Mouse (Mus musculus) gastrocnemius, postnatal 14 days (tissue): ENCODE data around the gene AW822073. TPM values are rescaled to one million over a fixed set of nuclear protein-coding genes. Genes with fewer than 3 reads are reported as not detected.
"Not testable (repeated sequence)": the region's sequence is repeated elsewhere in the genome, so short reads cannot be mapped to it uniquely, and the experiment has no call there.

Source experiments
- DNase-seq: peaks from one replicate; pipeline ENCODE4 v3.0.0; 2021; ENCODE audit warnings: mixed read lengths
- intact Hi-C: fragments of 180-260 bp; cut with DNase I; formaldehyde crosslinking; loops from one replicate; pipeline ENCODE4 v1.15.1; 2025; ENCODE audit warnings: low total_unique reads
- long read RNA-seq, 2 experiments: library from polyadenylated mRNA; stranded (forward); transcript quantifications; one replicate each; pipeline ENCODE4 v2.0.0; 2021
- total RNA-seq, 2 experiments: library from RNA; stranded (reverse); gene quantifications; 2 replicates each; pipeline ENCODE4 v1.2.3; 2021

AW822073 gene
- not detected for total RNA-seq
- long read RNA-seq, experiment 1: 0 reads
- long read RNA-seq, experiment 2: 0 reads

- DNase-seq: peak; percentile 57
- intact Hi-C loops: not testable (repeated sequence)
These were observed at the start of gene AW822073 for GRCm38 (mm10) chr10:58224827-58225785. Gene AW822073, minus strand, starts transcription at chr10:58224930.

- intact Hi-C loops: no loop called here
These were observed 33.7 kb upstream of the AW822073 start for GRCm38 (mm10) chr10:58258466-58258865.

GRCm38 (mm10) chr10:58255954-58256353 is 31.2 kb upstream of the AW822073 start:
- no peak for DNase-seq
- intact Hi-C loops: no loop called here

More at GRCm38 (mm10) chr10:58258466-58258865, 33.7 kb upstream of the AW822073 start:
- no peak for DNase-seq

GRCm38 (mm10) chr10:58255213-58255892 is 30.6 kb upstream of the AW822073 start, which contains the start of gene Gcc2:
Gene Gcc2, plus strand, starts transcription at chr10:58255497.
- intact Hi-C loops: no loop called here
- DNase-seq: peak; percentile 94

- no peak for DNase-seq
- intact Hi-C loops: no loop called here
These were observed 30.0 kb upstream of the AW822073 start for GRCm38 (mm10) chr10:58254635-58255175.

GRCm38 (mm10) chr10:58249535-58249934 is 24.8 kb upstream of the AW822073 start:
- intact Hi-C loops: no loop called here
- no peak for DNase-seq

- peak; percentile 55 for DNase-seq
- intact Hi-C loops: not testable (repeated sequence)
These were observed 14.4 kb upstream of the AW822073 start for GRCm38 (mm10) chr10:58238984-58239740.

GRCm38 (mm10) chr10:58236613-58237012 is 11.9 kb upstream of the AW822073 start, which contains the start of gene Gm4981:
Gene Gm4981, minus strand, starts transcription at chr10:58236701.
- intact Hi-C loops: no loop called here
- DNase-seq: no peak

- DNase-seq: not testable (repeated sequence)
- intact Hi-C loops: loop anchor here (5.0 kb wide), 1 partner anchor 793 kb away; no protein-coding TSS in a partner anchor
These were observed 10.3 kb upstream of the AW822073 start for GRCm38 (mm10) chr10:58234985-58235384.

GRCm38 (mm10) chr10:58233740-58234121 is 9.0 kb upstream of the AW822073 start:
- DNase-seq: not testable (repeated sequence)
- intact Hi-C loops: loop anchor here (5.0 kb wide), 1 partner anchor 791 kb away; no protein-coding TSS in a partner anchor

GRCm38 (mm10) chr10:58233054-58233739 is 8.5 kb upstream of the AW822073 start:
- intact Hi-C loops: loop anchor here (5.0 kb wide), 1 partner anchor 791 kb away; no protein-coding TSS in a partner anchor
- not testable (repeated sequence) for DNase-seq

- intact Hi-C loops: loop anchor here (5.0 kb wide), 1 partner anchor 790 kb away; no protein-coding TSS in a partner anchor
- not testable (repeated sequence) for DNase-seq
These were observed 7.9 kb upstream of the AW822073 start, which contains the start of gene Duxf3 for GRCm38 (mm10) chr10:58232641-58232969. Gene Duxf3, minus strand, starts transcription at chr10:58232675.

GRCm38 (mm10) chr10:58231779-58232640 is 7.3 kb upstream of the AW822073 start:
- intact Hi-C loops: loop anchor here (5.0 kb wide), 1 partner anchor 790 kb away; no protein-coding TSS in a partner anchor
- peak; percentile 84 for DNase-seq

GRCm38 (mm10) chr10:58231088-58231487 is 6.4 kb upstream of the AW822073 start:
- peak; percentile 45 for DNase-seq
- intact Hi-C loops: loop anchor here (5.0 kb wide), 1 partner anchor 789 kb away; no protein-coding TSS in a partner anchor

- intact Hi-C loops: loop anchor here (5.0 kb wide), 1 partner anchor 788 kb away; no protein-coding TSS in a partner anchor
- not testable (repeated sequence) for DNase-seq
These were observed 5.3 kb upstream of the AW822073 start for GRCm38 (mm10) chr10:58230021-58230420.

- DNase-seq, intact Hi-C loops: not testable (repeated sequence)
These were observed 3.1 kb upstream of the AW822073 start for GRCm38 (mm10) chr10:58227798-58228197.

- intact Hi-C loops, DNase-seq: not testable (repeated sequence)
These were observed 1.6 kb upstream of the AW822073 start for GRCm38 (mm10) chr10:58226357-58226756.
